Mouse (Mus musculus) myocyte (in vitro differentiated cells): ENCODE data around the gene Hyal3. TPM values are rescaled to one million over a fixed set of nuclear protein-coding genes. Genes with fewer than 3 reads are reported as not detected.

Source experiments
- H3K27me3 ChIP-seq: one replicate; pipeline ENCODE4 v1.6.1; 2011; ENCODE audit not compliant: control insufficient read depth, insufficient read depth, insufficient read length
- H3K36me3 ChIP-seq: one replicate; pipeline ENCODE4 v1.6.1; 2011; ENCODE audit not compliant: control insufficient read depth, insufficient read depth
- H3K4me2 ChIP-seq: one replicate; pipeline ENCODE4 v1.6.1; 2011; ENCODE audit warnings: low read depth, control low read depth
- H3K4me3 ChIP-seq: one replicate; pipeline ENCODE4 v1.5.1; 2011; ENCODE audit warnings: mild to moderate bottlenecking, control low read depth, moderate library complexity
- H3K79me2 ChIP-seq: one replicate; pipeline ENCODE4 v1.6.1; 2011; ENCODE audit not compliant: control insufficient read depth, insufficient read depth
- H3ac ChIP-seq: one replicate; pipeline ENCODE4 v1.6.1; 2011; ENCODE audit not compliant: control insufficient read depth, insufficient read length
- CEBPB ChIP-seq: IDR thresholded peaks from 2 replicates; pipeline ENCODE4 v1.6.1; 2011; ENCODE audit warnings: mild to moderate bottlenecking, moderate library complexity; ENCODE audit not compliant: poor library complexity, insufficient read depth, severe bottlenecking
- E2F4 ChIP-seq: IDR thresholded peaks from one replicate; pipeline ENCODE4 v1.6.1; 2011; ENCODE audit warnings: mild to moderate bottlenecking, control low read depth, moderate library complexity; ENCODE audit not compliant: insufficient read depth
- MAX ChIP-seq: IDR thresholded peaks from one replicate; pipeline ENCODE4 v1.6.1; 2011; ENCODE audit warnings: low read depth, mild to moderate bottlenecking, control low read depth
- MYOD1 ChIP-seq, 3 experiments: IDR thresholded peaks; one replicate each; pipeline ENCODE4 v1.6.1; 2011; ENCODE audit warnings: control low read depth in 2 of 3, low read depth in 2 of 3, mild to moderate bottlenecking in 2 of 3, moderate library complexity in 1 of 3; ENCODE audit not compliant: insufficient read length in 2 of 3, control insufficient read depth in 1 of 3
- MYOG ChIP-seq, 3 experiments: IDR thresholded peaks; one replicate each; pipeline ENCODE4 v1.6.1; 2011; ENCODE audit warnings: control low read depth in 2 of 3, low read depth in 2 of 3, mild to moderate bottlenecking in 2 of 3; ENCODE audit not compliant: insufficient read length in 2 of 3, control insufficient read depth in 1 of 3, insufficient read depth in 1 of 3
- POLR2A ChIP-seq: IDR thresholded peaks from one replicate; pipeline ENCODE4 v1.6.1; 2011; ENCODE audit warnings: low read depth, mild to moderate bottlenecking, control low read depth, moderate library complexity; ENCODE audit not compliant: insufficient read length
- POLR2AphosphoS2 ChIP-seq: IDR thresholded peaks from one replicate; pipeline ENCODE4 v1.6.1; 2011; ENCODE audit warnings: low read depth, control low read depth; ENCODE audit not compliant: insufficient read length
- REST ChIP-seq: IDR thresholded peaks from one replicate; pipeline ENCODE4 v1.6.1; 2011; ENCODE audit warnings: mild to moderate bottlenecking, control low read depth, moderate library complexity; ENCODE audit not compliant: insufficient read depth, insufficient read length
- SRF ChIP-seq: IDR thresholded peaks from one replicate; pipeline ENCODE4 v1.6.1; 2011; ENCODE audit warnings: low read depth; ENCODE audit not compliant: control insufficient read depth, insufficient read length
- TCF12 ChIP-seq: IDR thresholded peaks from one replicate; pipeline ENCODE4 v1.6.1; 2011; ENCODE audit warnings: mild to moderate bottlenecking, control low read depth; ENCODE audit not compliant: poor library complexity, insufficient read depth, severe bottlenecking
- TCF3 ChIP-seq: IDR thresholded peaks from one replicate; pipeline ENCODE4 v1.6.1; 2011; ENCODE audit warnings: low read depth, control low read depth; ENCODE audit not compliant: insufficient read length
- USF1 ChIP-seq: IDR thresholded peaks from one replicate; pipeline ENCODE4 v1.6.1; 2011; ENCODE audit warnings: low read depth, mild to moderate bottlenecking, control low read depth, moderate library complexity
- polyA plus RNA-seq: library from polyadenylated mRNA; unstranded; fragments of >200 nt; fragmentation: generic; extraction: Trizol; gene quantifications from one replicate; pipeline ENCODE4 v1.2.1, GENCODE M21; 2012; ENCODE audit warnings: missing spikeins

Gene Hyal3
- polyA plus RNA-seq, 1 experiment = 0.43 TPM

DNA sequence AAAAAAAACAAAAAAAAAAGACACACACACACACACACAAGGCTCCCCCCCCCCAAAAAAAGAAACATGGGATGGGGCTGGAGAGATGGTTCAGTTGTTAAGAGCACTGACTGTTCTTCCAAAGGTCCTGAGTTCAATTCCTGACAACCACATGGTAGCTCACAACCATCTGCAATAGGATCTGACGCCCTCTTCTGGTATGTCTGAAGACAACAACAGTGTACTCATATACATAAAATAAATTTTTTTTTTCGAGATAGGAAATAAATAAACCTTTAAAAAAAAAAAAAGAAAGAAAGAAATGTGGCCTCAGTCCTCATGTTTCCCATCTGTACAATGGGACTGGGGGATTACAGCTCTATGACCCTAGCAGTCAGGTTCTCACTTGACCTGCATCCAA is 36.8 kb downstream of the Hyal3 start:
- H3ac ChIP-seq = no peak overlapping the region

DNA sequence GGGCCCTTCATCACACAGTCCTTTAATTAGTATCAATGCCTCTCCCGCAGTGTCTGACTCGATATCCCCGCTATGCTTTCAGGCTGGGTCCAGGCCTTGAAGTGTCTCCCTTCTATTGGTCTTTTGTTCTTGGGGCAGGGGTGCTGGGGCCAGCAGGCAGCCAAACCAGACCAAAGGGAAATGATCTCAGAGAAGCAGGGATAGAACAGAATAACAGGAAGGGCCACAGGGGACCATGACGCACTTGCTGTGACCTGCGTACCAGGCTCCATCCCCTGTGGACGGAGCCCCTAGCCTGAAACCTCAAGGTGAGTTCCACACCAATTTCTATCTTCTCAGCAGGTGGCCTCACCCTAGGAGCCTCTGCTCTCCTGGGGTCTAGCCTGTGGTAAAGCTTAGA is 37.5 kb downstream of the Hyal3 start:
- Histone ChIP-seq H3K36me3 (peaks cover 23% of the 10 kb centered on the region), H3K27me3 (no peaks in the 10 kb centered on the region), H3K4me3 (no peak overlapping the region), H3K4me2 (no peak overlapping the region), H3ac (no peak overlapping the region), H3K79me2 (peaks cover 11% of the 10 kb centered on the region)
- TF ChIP-seq TCF3 (no peak), USF1 (no peak), E2F4 (no peak), MAX (no peak)

More for the DNA sequence above, 36.8 kb downstream of the Hyal3 start:
- Histone ChIP-seq H3K4me2 (no peak overlapping the region), H3K4me3 (no peak overlapping the region), H3K27me3 (no peaks in the 10 kb centered on the region), H3K36me3 (peaks cover 22% of the 10 kb centered on the region), H3K79me2 (peaks cover 5% of the 10 kb centered on the region)
- TF ChIP-seq E2F4 = no peak
- no peak for TF ChIP-seq TCF12
- no peak for TF ChIP-seq TCF3
- no peak for TF ChIP-seq MYOG (IDR thresholded peaks at IDR 0.05; ENCODE audit: control insufficient read depth in 1 of 3, insufficient read depth in 1 of 3, insufficient read length in 2 of 3, low read depth in 2 of 3)
- no peak for TF ChIP-seq REST
- no peak for TF ChIP-seq CEBPB
- TF ChIP-seq POLR2A = no peak
- TF ChIP-seq MAX = no peak
- no peak for TF ChIP-seq USF1
- no peak for TF ChIP-seq SRF
- TF ChIP-seq POLR2AphosphoS2 = no peak
- no peak for TF ChIP-seq MYOD1 (IDR thresholded peaks at IDR 0.05; ENCODE audit: control insufficient read depth in 1 of 3, insufficient read length in 2 of 3, low read depth in 2 of 3)

DNA sequence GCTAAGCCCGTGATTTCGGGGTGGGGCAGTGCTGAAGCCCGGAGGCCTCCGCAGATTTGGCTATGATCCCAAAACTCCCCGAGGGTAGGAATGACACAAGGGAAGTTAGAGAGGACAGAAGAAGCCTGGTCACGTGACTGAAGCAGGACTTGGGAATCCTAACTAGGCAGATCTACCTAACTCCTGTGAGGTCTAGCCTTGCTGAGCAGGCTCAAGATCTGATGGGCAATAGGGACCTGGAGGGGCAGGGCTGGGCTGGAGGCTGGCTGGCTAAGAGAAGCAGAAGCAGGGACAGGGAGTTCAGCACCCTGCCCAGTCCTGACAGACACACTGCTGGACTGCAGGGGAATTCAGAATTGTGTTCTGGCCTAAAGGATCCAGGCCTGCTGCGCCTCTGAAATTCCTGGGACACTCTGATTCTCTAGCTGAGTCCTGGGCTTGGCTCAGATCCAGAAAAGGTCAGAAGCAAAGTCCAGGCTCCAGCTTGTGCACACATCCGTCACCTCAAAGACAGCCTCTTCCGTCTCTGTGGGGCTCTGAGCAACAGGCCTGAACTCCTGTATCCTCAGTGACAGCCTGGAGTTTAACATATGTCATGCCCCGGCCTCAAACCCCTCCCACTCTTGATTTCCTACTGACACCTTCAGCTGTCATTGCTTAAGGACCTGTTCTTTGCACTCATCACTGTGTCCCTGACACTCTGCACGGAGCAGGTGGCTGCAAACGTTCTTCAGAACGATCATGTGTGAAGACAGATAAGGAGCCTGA is 38.3 kb downstream of the Hyal3 start:
- Histone ChIP-seq H3K79me2 (peaks cover 20% of the 10 kb centered on the region), H3K4me3 (no peak overlapping the region), H3K27me3 (no peaks in the 10 kb centered on the region), H3K4me2 (peak overlapping the region; percentile 15), H3K36me3 (peaks cover 29% of the 10 kb centered on the region), H3ac (no peak overlapping the region)
- TF ChIP-seq USF1 (peak; percentile 39), POLR2AphosphoS2 (no peak)

DNA sequence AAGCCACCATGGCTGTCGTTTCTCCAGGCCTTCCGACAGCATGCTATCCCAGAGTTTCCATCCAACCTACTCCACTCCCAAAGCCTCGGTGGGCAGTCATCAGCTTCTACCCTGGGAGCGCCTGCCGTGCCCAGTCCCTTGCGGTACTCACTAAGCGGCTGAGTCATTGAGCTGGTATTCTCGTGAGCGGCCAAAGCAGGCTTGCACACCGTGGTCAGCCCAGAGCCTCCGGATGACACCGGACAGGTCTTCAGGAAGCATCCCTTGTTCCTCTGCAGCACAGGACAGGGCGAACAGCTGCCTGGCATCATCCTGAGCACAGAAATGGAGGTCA is 38.9 kb downstream of the Hyal3 start:
- no peak overlapping the region for H3K4me2 ChIP-seq
- TF ChIP-seq REST (no peak), MYOG (IDR thresholded peaks at IDR 0.05; ENCODE audit: control insufficient read depth in 1 of 3, insufficient read depth in 1 of 3, insufficient read length in 2 of 3, low read depth in 2 of 3) (peak in 1 of 3 experiments; percentile 2)

DNA sequence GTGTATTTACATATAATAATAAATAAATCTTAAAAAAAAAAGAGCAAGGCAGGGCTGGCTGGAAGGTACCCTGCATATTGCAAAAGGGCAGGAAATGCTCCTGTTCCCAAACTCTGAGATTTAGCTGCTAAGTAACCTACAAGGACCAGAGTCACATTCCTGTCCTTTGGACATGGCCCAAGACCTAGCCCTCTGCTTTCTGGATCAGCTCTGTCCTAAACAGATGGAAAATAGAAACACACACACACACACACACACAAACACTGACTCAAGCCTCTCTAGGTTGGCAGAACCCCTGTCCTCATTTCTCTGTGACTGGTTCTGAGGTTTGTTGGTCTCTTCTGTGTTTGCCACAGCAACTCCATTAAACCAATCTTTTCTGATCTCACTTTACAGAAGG is 40.3 kb downstream of the Hyal3 start:
- Histone ChIP-seq H3K79me2 (peaks cover 39% of the 10 kb centered on the region), H3K4me2 (no peak overlapping the region), H3ac (no peak overlapping the region), H3K36me3 (peaks cover 16% of the 10 kb centered on the region), H3K27me3 (no peaks in the 10 kb centered on the region), H3K4me3 (no peak overlapping the region)
- TF ChIP-seq POLR2A = no peak
- TF ChIP-seq E2F4 = no peak
- TF ChIP-seq POLR2AphosphoS2 = no peak
- TF ChIP-seq MYOD1 (IDR thresholded peaks at IDR 0.05; ENCODE audit: control insufficient read depth in 1 of 3, insufficient read length in 2 of 3, low read depth in 2 of 3) = no peak
- TF ChIP-seq USF1 = no peak
- no peak for TF ChIP-seq MYOG (IDR thresholded peaks at IDR 0.05; ENCODE audit: control insufficient read depth in 1 of 3, insufficient read depth in 1 of 3, insufficient read length in 2 of 3, low read depth in 2 of 3)
- no peak for TF ChIP-seq MAX
- no peak for TF ChIP-seq TCF3
- no peak for TF ChIP-seq CEBPB
- TF ChIP-seq REST = no peak
- no peak for TF ChIP-seq TCF12
- no peak for TF ChIP-seq SRF

More for the DNA sequence above, 38.9 kb downstream of the Hyal3 start:
- H3K79me2 ChIP-seq = peaks cover 26% of the 10 kb centered on the region
- peaks cover 28% of the 10 kb centered on the region for H3K36me3 ChIP-seq
- H3ac ChIP-seq = no peak overlapping the region
- H3K27me3 ChIP-seq = no peaks in the 10 kb centered on the region
- H3K4me3 ChIP-seq = no peak overlapping the region
